Mouse (Mus musculus): Measurements from ENCODE around the gene Lrp11. TPM values are rescaled to one million over a fixed set of nuclear protein-coding genes. Genes with fewer than 3 reads are reported as not detected.
"Not testable (repeated sequence)": the region's sequence is repeated elsewhere in the genome, so short reads cannot be mapped to it uniquely, and the experiment has no call there.

Gene Lrp11
- not detected for polyA plus RNA-seq (2017; shearing (Covaris generic))

DNA sequence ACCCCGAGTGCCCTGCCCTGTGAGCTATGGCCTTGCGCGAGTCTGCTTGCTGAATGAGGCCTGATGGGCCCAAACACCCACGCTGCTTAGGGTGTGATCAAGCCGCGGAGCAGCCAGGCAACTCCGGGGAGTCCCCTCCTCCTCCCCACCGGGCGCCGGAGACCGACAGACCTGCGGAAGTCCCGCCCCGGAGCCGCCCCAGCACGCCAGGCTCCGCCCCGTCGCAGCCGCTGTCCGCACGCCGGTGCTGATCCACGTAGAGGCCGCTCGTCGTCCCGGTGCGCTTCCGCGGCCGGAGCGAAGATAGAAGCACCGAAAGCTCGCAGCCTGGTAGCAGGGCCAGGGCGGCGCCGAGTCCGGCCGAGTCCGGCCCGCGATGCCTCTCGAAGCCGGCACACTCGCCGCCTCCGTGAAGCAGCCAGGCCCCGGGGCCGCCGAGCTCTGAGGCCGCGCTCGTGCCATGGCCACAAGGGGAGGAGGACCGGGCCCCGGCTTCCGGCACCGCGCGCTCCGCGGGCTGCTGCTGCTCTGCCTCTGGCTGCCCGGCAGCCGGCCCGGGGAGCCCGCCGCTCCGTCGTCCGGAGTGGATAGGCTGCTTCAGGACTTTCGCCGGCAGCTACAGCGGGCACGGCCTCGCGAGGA, at the start of gene Lrp11:
Gene Lrp11, plus strand, starts transcription at position 209 of the 642 bp plus-strand sequence.
- ATAC-seq = peak; percentile 96

DNA sequence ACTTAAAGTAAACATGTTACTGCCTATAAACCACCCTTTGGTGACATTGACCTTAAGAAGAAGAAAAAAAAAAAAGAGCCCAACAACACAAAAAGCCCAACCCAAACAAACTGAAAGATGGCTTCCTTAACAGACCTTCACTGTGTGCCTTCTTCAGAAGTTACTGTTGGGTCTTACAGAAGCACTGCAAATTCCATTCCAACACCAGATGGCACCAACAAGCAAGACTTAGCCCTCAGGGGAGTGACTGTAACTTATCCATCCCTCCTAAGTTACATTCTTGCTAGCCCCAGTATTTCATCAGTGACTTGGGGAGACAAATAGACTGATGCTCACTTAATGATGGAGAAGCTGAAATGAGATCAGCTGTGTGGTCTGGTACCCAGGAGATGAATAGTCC, 11.6 kb upstream of the Lrp11 start:
- peak; percentile 60 for ATAC-seq

DNA sequence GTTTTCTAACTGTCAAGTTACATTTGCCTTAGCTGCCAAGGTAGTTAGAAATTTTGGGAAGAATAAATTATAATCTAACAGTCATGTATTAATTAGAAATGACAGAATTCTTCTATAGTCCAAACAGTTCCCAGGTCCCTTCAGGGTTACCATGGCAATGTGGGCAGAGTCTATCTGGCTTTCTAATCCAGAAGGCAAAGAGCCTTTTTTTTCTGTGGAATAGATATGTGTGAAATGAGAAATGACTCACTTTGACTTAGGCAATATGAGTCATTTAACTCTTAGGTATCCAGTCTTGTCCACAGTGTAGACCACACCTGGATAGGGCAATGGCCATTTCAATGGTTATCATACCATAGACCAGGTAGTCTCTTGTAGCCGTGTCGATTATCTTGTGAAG, 8.2 kb upstream of the Lrp11 start:
- ATAC-seq = no peak

DNA sequence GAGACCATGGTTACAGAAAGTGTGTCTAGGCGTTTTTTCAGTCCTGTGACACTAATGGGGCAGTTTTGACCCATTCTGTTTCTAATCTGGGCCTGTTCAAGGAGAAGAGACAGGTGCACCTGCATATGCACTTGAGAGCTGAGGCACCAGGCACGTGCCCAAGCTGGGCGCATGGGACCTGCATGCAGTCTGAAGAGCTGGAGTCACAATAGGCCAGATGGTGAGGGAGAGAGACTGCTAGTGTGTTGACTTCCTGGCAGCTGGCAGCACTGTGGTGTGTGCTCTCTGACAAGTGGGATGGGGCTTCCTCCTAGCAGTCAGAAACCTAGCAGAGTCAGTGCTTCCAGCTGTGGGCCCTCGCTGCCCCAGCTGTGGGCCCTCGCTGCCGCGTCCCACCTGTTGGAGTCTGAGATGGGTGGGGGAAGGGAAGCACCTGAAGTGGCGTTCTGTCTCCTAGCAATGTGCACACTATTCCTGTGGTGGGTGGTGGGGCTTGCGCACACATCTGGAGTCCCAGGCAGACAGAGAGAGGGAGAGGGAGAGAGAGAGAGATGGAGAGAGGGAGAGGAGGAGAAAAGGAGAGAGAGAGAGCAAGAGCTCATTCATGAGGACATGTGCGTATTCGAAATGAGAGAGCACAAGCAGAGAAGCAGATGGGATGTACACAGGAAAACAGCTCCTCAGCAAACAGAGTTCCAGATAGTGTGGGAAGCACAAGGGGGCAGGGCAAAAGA, 7.3 kb upstream of the Lrp11 start:
- ATAC-seq = no peak

DNA sequence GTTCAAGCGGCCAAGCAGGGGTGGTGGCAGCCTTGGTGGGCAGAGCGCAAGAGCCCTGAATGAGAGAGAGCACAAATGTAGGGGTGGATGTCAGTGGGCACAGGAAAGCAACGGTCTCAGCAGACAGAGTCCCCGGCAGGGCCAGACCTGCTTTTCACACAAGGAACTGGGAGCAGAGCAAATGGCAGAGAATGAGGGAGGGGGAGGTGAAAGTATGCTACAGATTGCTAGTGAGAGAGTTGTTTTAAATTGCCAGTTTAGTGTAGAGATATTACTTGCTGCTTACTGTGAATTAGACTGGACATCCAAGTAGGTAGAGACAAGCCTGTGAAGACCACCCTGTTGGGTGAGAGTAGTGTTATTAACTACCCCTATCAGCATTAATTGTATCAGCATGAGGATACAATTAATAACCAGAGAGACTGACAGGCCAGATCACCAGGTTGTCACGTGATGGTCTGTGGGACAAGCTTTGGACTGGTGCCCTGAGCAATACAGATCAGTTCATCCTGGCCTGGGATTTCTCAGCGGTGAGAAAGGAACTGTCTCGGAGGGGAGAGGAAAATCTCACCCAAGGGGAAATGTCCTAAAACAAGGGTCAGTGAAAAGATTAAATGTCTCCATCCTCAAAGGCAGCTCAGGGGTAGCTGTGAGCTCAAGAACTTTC, 6.6 kb upstream of the Lrp11 start:
- ATAC-seq = no peak

DNA sequence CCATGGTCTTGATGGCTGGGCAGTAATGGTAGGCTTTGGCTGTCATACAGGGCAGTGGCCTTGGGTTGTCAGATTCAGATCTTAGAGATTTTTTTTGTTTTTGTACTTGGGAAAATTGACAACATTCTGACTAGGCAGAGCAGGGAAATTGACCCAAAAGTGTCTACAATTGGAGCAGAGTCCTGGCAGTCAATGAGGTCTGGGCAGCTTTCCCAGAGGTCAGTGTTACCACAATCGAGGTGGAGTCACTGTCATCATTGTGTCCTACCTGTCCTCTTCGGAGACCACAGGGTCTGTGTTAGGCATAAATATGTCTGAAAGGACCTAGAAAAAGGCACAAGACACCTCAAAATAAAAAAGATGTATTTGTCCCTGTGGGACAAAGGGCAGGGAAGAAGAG, 2.8 kb upstream of the Lrp11 start:
- no peak for ATAC-seq

DNA sequence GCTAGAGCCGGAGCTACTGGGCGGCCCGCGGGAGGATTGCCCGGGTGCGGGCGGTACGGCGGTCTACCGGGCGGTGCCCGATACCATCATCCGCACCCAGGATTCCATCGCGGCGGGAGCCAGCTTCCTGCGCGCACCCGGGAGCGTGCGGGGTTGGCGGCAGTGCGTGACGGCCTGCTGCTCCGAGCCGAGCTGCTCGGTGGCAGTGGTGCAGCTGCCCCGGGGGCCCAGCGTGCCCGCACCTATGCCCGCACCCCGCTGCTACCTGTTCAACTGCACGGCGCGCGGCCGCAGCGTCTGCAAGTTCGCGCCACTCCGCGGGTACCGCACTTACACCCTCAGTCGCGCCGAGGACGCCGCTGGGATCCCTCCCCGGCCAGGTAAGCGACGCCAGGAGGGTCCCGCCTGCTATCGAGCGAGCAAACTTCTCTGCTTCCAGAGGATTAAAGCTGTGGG, 662 bp downstream of the Lrp11 start:
- ATAC-seq = peak; percentile 5

DNA sequence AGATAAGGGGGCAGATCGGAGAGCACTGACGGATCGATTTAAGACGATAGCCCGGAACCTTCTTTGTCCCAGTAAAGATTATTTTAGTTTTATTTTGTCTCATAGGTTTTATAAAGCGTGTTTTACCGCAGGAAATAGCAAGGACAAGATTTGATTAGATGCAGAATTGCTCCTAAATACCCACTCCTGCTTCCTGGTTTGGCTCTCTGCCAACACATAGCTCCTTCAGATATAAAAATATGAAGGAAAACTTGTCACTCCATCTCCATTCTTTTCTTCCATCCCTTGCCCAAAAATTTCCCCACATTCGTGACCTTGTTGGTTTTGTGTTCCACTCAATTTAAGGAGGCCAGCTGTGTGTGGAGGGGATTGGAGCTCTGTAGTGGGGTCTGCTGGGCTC, 1.2 kb downstream of the Lrp11 start:
- ATAC-seq = no peak

DNA sequence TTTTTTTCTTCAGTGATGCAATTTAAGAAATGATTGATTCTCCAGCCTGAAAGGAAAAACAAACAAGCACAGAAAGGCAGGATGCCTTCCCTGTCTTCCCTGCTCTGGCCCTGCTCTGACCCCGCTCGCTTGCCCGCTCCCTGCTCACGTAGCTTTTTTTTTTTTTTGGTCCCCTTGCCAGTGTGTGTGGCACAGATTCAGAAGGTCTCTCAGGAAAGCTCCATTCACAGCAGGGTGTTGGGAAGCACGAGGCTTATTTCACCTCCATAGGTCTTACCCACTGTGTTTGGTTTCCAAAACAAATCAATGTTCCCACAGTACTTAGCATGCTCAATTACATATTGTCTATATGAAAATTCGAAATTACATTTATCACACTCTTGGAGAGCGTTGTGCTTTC, 5.2 kb downstream of the Lrp11 start:
- ATAC-seq = no peak

DNA sequence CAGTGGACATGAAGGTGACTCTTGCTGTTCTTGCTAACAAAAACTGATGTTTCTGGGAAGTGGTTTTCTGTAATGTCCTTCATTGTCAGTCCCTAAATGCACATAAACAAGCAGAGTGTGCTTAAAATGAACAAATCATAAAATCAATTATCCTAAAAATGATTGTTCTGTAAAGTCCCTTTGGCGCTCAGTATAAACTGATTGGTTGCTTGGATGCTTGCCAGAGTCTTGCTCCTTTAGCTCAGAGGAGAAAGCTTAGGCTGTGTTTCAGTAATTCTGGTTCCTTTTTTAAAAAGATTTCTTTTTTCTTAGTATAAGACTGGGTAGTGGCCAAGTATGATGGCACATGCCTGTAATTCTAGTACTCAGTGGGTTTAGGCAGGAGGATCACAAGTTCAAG, 6.7 kb downstream of the Lrp11 start:
- ATAC-seq = no peak

DNA sequence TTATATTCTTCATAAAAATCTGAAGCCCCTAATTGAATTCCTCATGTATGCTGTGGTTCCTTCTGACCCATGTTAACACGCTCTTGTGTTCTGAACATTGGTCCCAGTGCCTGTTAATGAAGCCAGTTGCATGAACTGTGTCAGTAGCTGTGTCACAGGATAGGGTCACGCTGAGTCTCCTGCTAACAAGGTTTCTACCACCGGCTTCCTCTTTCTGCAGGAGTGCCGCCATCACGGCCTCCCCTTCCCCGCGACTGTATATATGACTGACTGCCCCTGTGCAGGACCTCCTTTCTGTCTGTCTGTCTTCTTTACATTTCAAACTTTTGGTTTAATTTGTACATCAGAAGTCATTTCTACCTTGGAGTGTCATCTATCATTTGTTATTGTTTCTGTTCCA, 8.6 kb downstream of the Lrp11 start:
- no peak for ATAC-seq

DNA sequence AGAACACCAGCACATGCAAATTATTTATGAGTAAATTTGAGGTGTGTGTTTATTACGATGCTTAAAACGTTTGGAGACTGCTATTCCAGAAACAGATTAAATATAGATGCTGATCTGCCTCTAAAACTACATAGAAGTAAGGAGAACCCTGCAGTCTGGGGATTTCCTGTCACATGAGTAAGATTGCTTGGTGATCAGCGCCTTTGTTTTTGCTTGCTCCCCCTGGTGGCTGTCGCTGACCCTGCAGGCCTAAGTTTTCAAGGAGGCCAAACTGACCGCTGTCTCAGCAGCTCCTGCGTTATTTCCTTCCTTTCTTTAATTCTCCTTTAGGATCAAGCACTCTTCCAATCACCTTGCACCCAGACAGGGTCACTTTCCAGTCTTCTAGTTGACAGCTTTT, 11.0 kb downstream of the Lrp11 start:
- peak; percentile 96 for ATAC-seq

DNA sequence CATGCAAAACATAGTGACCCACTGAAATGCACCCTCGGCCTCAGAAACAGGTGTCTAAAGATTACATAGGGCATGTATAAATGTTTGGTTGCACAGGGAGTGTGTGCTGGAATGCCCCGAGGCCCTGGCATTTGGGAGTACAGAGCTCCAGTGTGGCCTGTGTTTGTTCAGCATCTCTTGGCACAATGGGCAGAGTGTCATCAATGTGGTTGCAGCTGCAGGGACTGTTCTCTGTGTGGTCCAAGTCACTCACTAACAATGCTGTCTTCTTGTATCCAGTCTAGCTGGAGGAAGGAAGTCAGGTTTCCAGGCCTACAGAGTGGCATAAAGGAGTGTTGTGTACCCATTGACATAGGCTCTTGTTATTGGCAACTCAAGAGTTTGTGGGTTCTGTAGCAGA, 15.6 kb downstream of the Lrp11 start:
- ATAC-seq = no peak

DNA sequence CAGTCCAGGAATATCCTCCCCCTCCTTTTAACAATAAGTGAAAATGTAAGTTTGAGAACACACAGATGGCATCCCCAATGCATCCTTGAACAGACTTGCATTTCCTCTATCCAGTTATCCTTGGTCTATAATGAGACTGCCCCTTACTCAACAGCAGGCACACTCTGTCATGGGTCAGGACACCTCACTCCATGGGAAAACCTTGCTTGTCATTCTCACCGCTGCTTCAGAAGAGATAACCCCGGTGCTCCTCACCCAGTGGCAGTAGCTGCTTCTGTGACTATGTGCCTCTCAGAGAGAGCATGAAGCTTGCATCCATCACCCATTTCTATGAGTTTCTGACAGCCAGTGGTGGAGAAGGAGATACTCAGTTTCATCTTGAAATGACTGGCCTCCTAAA, 16.8 kb downstream of the Lrp11 start:
- ATAC-seq = no peak

DNA sequence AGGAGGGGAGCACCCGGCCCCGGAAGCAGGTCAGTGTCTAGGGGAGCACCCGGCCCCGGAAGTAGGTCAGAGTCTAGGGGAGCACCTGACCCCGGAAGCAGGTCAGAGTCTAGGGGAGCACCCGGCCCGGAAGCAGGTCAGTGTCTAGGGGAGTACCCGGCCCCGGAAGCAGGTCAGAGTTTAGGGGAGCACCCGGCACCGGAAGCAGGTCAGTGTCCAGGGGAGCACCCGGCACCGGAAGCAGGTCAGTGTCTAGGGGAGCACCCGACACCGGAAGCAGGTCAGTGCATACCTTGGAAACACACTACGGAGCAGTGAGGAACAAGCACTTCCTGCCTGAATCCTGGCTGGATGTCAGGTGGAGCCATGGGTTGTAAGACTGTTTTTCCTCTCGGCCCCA, 19.0 kb downstream of the Lrp11 start:
- ATAC-seq = no peak

DNA sequence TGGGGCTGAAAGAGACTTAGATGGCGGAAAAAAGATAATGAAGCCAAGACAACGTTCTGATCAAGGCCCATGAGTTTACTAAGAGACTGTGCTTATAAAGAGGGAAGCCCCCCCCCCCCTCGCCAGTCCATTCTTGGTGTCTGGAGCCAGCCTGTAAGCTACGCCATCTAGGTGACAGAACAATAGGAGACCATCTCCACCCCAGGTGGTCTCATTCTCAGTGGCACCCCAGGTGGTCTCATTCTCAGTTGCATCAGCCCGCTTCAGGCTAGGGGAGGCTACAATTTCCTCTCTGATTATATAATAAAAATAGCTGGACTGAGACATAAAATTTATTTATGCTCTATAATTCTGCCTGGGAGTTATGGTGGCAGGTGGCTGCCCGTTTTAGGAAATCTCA, 22.0 kb downstream of the Lrp11 start:
- no peak for ATAC-seq

DNA sequence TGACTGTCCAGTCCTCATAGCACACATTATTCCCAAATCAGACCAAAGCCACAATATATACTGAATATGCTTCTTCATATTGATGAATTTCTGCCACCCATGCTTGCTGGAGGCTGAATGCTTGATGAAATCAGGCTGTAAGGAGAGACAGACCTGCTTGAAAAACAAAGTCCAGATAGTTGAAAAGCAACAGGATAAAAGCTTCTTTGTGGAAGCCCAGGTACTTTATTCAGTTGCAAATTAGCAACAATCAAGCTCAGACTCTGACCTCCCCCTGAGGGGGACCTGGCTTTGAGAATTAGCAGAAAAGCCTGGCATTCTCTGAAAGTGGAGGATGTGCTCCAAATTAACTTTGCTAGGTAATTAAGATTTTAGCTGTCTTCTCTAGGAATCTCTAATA, 22.6 kb downstream of the Lrp11 start:
- ATAC-seq = not testable (repeated sequence)

DNA sequence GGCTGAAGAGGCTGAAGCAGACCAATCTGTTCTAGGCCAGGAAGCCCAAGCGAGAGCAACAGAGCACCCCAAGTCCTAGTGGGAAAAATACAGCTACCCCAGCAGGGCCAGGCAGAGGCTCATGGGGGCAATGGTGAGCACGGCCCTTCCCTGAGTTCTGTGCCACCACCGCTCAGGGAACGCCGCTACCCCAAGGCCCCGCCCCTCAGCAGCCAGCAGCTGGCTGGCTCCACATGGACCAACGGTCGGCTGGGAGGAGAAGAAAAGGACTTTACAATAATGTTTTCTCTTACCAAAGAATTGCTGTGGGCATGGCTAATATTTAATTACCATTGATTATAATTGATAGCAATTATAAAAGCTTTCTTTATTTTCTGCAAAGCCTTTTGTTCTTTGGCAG, 25.2 kb downstream of the Lrp11 start:
- ATAC-seq = no peak

DNA sequence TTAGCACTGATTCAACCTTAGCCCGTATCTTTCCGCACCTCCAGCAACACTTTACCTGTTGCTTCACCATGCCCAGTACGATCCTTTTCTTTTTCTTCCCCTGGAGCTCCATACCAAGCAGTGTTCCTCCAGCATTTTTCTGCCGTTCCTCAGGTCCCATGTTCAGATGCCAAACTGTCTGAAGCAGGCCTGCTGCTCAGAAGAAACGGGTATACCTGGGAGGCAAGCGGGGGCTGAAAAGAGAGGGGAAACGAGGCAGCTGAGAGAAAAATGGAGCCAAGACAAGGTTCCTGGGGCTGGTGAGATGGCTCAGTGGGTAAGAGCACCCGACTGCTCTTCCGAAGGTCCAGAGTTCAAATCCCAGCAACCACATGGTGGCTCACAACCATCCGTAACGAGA, 27.5 kb downstream of the Lrp11 start:
- ATAC-seq = not testable (repeated sequence)

DNA sequence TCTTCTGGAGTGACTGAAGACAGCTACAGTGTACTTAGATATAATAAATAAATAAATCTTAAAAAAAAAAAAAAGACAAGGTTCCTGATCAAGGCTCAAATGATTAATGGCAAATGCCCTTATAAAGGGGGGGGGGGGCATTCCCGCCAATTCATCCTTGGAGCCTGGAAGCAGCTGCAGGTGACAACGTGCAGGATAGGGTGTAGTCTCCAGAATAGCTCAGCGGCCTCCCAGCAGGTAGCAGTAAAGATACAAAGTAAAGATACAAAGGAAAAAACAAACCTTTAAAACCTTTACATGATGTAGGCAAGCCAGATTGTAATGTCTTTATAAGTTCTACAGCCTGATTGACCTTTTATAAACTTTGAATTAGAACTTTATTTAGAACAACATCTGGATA, 28.0 kb downstream of the Lrp11 start:
- not testable (repeated sequence) for ATAC-seq

DNA sequence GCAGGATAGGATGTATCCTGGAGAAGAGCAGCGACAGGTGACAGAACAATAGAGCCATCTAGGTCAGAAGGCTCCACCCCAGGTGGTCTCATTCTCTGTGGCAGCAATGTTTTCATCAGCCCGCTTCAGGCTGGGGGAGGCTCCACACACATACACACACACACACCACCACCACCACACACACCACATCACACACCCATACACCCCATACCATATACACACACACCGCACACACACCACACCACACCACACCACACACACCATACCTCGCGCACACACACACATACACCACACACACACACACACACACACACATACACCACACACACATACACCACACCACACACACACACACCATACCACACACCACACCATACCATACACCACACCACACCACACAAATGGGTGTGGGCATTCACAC, 30.2 kb downstream of the Lrp11 start:
- ATAC-seq = no peak

DNA sequence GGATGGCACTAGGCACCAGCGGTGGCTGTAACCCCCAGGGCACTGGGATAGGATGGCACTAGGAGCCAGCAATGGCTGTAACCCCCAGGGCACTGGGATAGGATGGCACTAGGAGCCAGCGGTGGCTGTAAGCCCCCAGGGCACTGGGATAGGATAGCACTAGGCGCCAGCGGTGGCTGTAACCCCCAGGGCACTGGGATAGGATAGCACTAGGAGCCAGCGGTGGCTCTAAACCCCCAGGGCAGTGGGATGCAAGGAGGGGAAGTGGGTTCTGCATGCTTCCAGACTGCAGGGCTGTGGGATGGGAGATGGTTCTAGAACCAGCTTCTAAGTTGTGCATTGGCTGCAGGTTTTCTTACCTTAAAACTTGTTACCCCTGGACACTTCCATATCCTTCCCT, 31.1 kb downstream of the Lrp11 start:
- no peak for ATAC-seq

DNA sequence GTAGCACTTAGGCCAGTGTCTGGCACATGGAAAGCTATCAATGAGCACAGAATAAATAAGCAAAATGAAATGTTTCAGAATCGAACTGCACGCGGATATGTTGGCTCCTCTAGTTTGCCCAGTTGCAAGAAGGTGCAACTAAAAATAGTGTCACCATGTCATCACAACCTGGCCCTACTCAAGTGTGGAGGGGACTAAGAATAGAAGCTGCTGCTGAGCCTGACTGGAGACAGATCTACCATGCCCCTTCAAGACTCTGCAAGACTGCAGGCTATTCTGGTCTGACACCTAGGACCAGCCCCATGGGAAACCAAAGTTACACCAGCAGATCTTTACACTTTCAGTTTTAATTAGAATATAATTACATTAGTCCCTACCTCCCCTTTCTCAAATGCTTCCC, 32.8 kb downstream of the Lrp11 start:
- ATAC-seq = no peak
